10 mouse cellular contexts compared by ENCODE assay signal in the genomic region with DNA sequence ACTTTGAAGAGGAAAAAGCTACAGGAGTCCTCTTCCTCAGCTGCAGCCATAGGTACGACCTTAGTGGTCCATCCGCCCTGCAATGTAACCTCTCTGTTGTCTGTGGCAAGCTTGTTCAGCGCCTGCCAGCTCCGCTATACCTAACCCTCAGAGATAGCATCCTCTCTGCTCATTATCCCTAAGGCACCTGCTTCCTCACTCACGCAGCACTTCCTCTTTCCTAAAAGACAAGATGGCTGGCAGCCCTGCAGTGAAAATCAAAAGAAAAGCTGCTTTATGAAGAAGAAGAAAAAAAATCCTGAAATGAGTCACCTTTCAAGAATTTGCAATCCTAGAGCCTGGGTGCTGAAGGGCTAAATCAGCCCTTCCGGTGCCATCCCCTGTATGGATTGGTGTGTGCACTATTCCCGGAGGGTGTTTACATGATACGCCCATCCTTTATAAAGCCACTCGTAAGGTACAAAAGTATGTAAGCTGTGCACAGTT. TPM values are rescaled to one million over a fixed set of nuclear protein-coding genes. Genes with fewer than 3 reads are reported as not detected.
A peak's percentile ranks its signal among the peaks of the same experiment; 100 is the strongest.
DNase-seq lines count a peak whose midpoint lies in the region; ATAC-seq lines count a peak whose summit lies in the region.
"Had no signal": no experiment of that assay in that cellular context is flagged by ENCODE, and none has a peak within 500 bp of the region (broad histone marks: within the 10 kb centered on the region; RNA-seq: fewer than 3 reads in every experiment).

No protein-coding gene starts in this region.

- no peaks in the 10 kb centered on the region for H3K9me3 ChIP-seq in neural tube, embryonic 12.5 days
- H3K9me3 ChIP-seq: limb, embryonic 13.5 days had no signal

- H3K27ac ChIP-seq in neural tube, embryonic 12.5 days: no peak overlapping the region
- H3K27ac ChIP-seq: limb, embryonic 13.5 days had no signal

- H3K27me3 ChIP-seq in neural tube, embryonic 12.5 days (replicated peaks): no peaks in the 10 kb centered on the region

- peak overlapping the region; percentile 41 for H3K9ac ChIP-seq in neural tube, embryonic 12.5 days
- H3K9ac ChIP-seq: limb, embryonic 13.5 days had no signal

- H3K36me3 ChIP-seq in neural tube, embryonic 12.5 days: no peaks in the 10 kb centered on the region
- H3K36me3 ChIP-seq: limb, embryonic 13.5 days had no signal

- H3K4me3 ChIP-seq in neural tube, embryonic 12.5 days: peak overlapping the region; percentile 61

- peak; percentile 15; the same call in 1 of the 2 replicates for ATAC-seq in frontal cortex, adult (ENCODE audit: low TSS enrichment)
- ATAC-seq in granulocyte monocyte progenitor cell, adult 5-6 weeks (replicated peaks; ENCODE audit: poor library complexity, severe bottlenecking): peak; percentile 52
- no peak for ATAC-seq in neural tube, embryonic 12.5 days (ENCODE audit: low FRiP score, low read depth)

- no peak for DNase-seq in frontal cortex, postnatal 25 days (ENCODE audit: low spot score in 2 of 2)
- DNase-seq in ZHBTc4 (ENCODE audit: low read depth, low spot score): peak; percentile 34
- DNase-seq in spleen, postnatal 36 days (ENCODE audit: low spot score in 2 of 2): no peak
- no peak for DNase-seq in spleen, postnatal 10 days (ENCODE audit: low spot score in 2 of 2)
- DNase-seq in yolk sac, embryonic 10.5 days (ENCODE audit: low spot score): no peak
- DNase-seq: kidney, adult 18-20 months had no signal

- peak overlapping the region; percentile 85 for H3K4me2 ChIP-seq in neural tube, embryonic 12.5 days (replicated peaks)

- 68% methylated on average over 9 of the region's 9 CpGs for WGBS in neural tube, embryonic 12.5 days

- H3K4me1 ChIP-seq in neural tube, embryonic 12.5 days: peaks cover 39% of the 10 kb centered on the region

RNA-seq across cellular contexts. Expression of a gene that starts 1.7 kb away (rescaled TPM):
- not detected in 2 replicates for total RNA-seq in granulocyte monocyte progenitor cell, adult 5-6 weeks (2014; fragmentation: Nextera tagmentation)
- not detected in 2 replicates for total RNA-seq in granulocyte monocyte progenitor cell, adult 5-6 weeks (2017)
- 88.2 and 88.7 TPM in 2 replicates for polyA plus RNA-seq in neural tube, embryonic 12.5 days (2016; fragmentation: Nextera tagmentation; extraction: Ambion mirVana)

RNA-seq across cellular contexts. Expression of a gene that starts 30.4 kb away (rescaled TPM):
- total RNA-seq in granulocyte monocyte progenitor cell, adult 5-6 weeks (2014; fragmentation: Nextera tagmentation): 2.7 and 4.6 TPM in 2 replicates
- total RNA-seq in granulocyte monocyte progenitor cell, adult 5-6 weeks (2017): 2.2 and 3.1 TPM in 2 replicates
- 13.2 and 15.0 TPM in 2 replicates for polyA plus RNA-seq in neural tube, embryonic 12.5 days (2016; fragmentation: Nextera tagmentation; extraction: Ambion mirVana)

RNA-seq across cellular contexts. Expression of a gene that starts 32.6 kb away (rescaled TPM):
- total RNA-seq in granulocyte monocyte progenitor cell, adult 5-6 weeks (2014; fragmentation: Nextera tagmentation): not detected in 2 replicates
- not detected in 2 replicates for total RNA-seq in granulocyte monocyte progenitor cell, adult 5-6 weeks (2017)
- 19.6 and 20.0 TPM in 2 replicates for polyA plus RNA-seq in neural tube, embryonic 12.5 days (2016; fragmentation: Nextera tagmentation; extraction: Ambion mirVana)
